Mouse (Mus musculus) retina, adult 2 months (tissue): ENCODE data around the gene Agap1.

Source experiments
- DNase-seq: peaks from one replicate; pipeline ENCODE4 v3.0.0-alpha.2; 2012; ENCODE audit warnings: low read depth, low spot score

The Agap1 gene

DNA sequence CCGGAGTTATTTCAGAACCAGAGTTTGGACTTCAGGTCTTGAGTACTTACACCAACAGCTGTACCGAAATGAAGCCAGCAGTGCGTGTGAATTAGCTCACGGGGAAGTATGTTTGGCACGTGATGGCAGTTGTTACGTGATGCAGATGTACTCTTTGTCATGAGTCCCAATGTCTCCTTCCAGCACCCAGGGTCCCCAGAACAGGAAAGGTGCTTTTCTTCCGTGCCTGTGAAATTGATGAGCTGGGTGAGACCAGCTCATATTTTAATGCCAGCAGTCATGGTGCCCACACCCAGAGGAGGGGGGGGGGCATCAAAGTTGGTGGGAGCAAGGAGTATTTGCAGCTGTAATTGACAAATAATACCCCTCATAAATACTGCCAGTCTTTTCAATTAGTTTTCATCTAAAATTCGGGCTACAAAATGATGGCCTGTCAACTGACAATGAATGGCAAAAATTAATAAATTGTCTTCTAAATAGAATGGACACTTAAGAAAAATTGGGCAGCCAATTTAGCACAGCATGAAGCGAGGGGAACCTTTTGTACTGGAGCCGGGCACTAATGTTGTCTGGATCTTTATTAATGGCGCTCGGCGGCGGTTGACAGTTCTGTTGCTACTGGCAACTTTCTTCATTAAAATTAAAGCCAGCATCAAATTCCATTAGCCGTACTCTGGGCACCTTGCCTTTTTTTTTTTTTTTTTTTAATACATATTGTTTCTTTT lies 253.3 kb downstream of the Agap1 start:
- no peak for DNase-seq

DNA sequence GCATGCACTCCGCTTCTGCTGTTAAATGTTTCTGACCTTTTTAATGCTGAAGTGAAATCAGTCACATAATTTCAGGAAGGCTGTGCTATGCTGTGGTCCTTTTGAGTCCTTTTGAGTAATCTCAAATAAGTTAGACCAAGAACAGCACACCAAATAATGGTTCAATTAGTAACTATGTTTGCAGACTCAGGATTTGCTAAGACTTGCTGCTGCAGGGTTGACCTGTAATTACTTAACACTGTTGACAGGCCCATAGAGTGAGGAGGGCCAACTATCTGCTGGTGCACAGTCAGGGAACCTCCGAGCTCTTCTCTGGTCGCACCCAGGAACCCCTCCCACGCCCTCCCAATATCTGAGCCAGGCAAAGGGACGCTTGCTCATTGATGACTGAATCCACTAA lies 255.2 kb downstream of the Agap1 start:
- no peak for DNase-seq

DNA sequence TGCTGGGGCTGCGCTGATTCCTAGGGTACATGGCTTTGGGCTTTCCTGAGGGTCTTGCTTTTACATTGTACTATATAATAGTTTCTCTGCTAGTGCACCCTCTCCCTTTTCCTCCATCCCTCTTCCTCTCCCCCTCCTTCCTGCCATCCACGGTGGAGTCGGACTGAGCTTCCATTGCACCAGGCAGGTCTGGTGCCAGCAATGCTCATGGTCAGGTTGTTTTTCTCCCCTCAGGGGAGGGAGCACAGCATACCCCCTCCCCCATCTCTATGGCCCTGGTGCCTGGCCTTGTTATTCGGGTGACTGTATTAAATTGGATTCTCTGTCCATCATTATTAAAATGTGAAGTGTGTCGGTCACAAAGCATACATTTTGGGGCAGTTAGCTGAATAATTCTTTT lies 259.1 kb downstream of the Agap1 start:
- no peak for DNase-seq

DNA sequence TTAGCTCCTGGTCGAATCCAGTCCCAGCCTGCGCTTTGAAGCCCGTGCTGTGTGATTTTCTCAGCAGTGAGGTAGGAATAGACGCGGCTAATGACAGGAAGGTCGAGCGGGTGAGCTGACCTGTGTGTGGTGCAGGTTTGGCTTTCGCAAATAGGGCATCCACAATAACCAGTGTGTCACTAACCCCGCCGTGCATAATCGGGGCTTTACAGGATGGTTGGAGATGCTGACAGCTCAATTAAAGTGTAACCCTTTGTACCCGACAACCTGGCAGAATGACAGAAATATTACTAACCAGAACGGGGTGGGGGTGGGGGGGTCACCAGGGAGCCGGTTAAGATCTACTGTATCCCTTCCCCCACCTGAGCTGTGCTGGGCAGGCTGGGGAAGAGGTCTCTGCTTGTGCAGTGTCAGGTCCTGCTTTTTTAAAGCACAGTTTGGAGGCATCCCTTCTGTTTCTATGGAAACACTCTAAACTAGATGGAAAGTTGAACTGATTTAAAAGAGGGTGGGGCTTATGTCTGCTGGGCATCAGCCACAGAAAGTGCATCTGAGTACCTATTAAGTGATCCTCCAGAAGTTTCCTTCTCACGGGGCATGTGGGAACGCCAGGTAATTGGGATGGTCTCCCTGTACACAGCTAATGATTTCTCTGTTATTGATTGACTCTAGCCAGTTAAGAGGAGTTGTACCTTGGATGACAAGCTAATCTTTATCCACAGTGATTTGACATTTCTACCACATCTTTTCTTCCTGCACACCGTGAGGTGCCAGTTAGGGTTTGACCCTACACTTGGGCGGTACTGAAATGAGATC lies 259.8 kb downstream of the Agap1 start:
- no peak for DNase-seq

DNA sequence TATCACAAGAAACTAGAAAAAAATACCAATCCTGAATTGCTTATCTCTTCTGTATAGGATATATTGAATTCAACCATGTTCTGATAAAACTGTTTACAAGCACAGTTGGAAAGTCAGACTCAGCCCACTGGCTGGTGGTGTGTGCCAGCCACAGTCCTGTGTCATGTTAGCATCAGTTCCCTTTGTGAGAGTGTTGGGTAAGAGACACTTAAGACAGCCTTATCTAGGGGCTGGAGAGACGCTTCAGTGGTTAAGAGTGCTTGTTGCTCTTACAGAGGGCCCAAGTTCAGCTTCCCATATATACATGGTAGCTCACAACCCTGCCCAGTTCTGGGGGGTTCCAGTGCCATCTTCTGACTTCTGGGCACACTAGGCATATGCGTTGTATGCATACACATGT lies 261.6 kb downstream of the Agap1 start:
- no peak for DNase-seq

DNA sequence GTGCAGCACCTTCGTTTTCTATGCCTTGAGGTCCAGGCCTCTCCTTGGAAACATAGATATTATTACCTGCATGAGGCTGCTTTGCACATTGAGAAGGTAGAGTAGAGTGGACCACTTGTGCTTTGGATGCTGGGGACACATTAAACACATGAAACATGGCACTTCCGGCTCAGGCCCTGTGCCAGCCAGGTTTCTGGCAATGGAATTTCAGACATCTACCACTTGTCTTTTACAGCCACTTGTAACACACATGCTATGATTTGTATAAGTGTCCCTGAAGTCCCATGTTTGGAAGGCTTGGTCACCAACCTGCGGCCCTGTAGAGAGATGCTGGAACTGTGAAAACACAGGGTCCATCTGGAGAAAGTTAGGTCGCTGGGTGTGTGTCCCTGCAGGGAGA lies 262.5 kb downstream of the Agap1 start:
- no peak for DNase-seq

DNA sequence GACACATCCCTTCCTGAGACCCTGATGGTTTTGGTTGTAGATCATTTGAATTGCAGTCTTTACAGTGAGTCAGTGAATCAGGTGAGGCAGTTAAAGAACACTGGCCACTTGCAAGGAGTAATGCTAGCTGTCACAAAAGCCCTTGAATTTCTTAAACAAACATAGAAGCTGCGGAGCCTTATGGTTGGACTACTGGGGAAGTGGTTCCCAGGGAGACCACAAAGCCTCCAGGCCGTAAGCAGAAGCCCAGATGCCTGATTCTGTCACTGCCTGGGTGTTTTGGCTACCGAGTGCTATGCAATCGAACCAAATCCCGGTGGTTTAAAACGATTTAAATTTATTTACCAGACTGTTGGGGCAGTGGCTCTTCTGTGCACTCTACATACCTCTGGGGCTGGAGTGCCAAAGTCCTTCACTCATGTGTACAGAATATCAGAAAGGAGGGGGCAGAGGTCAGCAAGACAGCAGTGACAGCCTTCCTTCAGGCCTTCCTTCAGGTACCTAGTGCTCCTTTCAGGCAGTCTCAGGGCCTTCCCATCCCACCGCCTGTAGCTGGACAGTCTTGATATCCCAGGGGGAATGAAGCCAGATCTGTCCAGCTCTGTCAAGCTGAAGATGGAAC lies 264.3 kb downstream of the Agap1 start:
- DNase-seq, result no peak

DNA sequence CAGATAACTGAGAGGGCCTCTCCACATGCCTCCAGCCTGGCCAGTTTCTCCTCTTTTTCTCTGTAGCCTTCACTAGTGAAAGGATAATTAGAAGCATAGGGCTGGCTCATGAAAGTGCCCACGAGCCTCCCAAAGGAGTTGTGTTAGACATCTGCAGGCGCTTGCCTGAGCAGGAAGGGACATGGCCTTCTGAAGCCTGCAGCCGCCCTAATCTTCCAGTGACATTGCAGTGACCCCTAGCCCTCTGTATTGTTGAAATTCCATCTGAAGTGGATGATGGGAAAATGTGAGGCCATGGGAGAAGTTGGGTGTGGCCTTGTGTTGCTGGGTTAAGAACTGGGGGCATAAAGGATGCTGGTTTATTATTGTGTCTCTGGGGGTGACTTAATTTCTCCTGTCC lies 269.5 kb downstream of the Agap1 start:
- DNase-seq, result no peak

DNA sequence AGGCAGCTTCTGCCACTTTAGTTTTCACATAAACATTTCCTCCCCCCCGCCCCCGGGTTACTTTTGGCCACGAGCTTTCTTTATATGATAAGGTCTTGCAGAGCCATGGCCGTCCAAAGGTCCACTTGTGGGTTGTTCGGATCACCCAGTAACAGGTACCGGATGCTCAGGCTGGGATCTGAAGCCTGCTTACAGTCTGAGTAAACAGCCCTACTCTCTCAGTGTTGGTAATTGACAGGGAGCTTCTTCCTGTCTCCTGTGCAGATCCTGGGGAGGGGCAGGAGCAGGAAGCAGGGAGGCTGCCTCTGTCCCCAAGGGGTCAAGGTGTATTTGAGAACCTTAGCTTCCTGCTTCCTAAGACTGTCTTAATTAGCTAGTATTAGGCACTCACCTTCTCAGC lies 269.9 kb downstream of the Agap1 start:
- DNase-seq, result no peak

DNA sequence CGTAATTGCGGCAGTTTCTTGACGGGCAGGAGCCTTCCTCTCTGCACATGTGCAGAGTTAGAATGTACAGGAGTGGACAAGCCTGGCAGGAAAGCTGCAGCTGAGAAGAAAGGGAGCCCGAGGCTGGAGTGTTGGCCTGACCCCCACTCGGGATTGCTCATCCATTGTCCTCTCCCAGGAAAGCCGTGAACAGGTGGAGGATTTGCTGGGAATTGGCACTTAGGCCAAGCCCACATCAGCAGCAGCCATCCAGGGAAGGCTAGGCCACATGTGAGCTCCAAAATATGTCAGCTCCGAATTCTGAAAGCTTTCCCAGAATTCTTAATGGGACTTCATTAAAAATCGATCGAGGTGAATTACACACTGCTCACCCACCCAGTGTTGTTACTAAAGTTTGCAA lies 270.4 kb downstream of the Agap1 start:
- no peak for DNase-seq

DNA sequence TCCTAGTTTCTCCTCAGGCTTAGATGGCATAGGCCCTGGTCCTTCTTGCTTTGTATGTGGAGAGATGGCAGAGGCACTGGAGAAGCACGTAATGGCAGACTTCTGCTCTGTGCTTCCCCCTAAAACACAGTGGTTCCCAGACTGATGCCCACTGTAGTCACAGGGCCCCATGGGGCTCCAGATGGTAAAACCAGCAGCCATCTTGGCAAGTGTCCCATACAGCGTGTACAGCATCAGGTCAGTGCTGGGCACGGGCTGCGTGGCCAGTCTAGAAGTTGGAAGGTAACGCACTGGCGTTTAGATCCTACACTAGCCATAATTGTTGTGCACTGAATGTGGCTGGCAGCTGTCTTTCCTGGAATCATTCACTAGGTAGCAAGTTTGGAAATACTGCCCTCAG lies 273.9 kb downstream of the Agap1 start:
- DNase-seq, result no peak

DNA sequence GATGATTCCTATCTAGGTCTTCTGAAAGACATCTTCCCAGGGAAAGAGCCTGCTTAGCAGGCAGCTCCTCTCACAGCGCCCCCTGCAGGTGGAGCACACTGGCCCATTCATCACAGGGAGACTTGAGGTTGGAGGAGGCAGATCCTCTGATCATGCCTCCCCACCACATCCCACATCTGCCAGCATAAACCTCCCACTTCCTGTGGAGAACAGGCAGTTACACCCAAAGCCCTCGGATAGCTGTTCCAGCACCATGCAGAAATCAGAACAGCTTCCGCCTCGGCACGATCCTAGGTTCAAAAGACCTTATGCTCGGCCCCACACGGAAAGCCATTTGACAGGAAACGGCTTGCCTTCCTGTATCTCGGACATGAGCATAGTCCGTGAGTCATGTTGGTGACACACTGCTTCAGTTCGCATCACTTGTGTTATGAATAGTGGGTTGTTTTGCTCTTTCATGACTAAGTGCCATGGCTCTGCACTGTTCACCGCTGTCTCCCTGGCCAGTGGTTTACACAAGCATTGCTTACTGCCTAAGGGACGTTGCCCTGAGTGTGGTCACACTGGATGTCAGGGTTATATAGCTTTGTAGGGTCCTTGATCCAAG lies 276.1 kb downstream of the Agap1 start:
- DNase-seq, result no peak

DNA sequence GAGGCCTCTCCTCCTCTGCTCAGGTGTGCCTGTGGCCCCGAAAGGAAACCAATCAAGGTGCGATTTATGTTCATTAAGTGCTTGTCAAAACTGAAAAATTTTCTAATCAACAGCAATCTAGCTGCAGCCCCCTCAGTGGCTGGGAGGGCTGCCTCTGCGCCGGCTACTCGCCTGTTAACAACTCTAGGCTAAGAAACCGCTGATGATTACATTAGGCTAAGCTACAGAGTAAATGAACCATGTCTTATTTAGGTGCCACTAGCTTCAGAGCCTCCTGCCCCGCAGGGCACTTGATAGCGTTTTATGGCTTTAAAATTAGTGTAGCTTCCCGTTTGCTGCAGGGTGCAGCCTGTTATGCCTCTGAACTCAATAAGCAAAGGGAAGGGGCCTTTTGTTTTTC lies 279.8 kb downstream of the Agap1 start:
- no peak for DNase-seq

DNA sequence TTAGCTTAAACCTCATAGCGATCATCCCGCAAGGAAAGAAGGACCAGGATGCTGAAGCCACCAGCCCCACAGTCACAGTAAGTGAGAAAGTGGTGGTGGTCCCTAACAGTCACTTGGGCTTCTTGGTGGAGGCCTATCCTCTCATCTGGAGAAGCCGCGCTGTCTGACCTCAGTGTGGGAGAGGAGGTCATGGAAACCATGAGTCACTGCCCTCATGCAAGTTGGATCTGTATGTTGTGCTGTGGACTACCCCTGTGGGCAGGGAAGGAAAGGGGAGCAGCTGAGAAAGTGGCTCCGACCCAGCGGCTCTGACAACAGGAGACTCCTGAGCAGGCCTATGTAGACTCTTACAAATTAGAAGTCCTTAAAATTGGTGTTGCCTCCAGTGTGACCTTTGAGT lies 280.5 kb downstream of the Agap1 start:
- DNase-seq, result no peak

DNA sequence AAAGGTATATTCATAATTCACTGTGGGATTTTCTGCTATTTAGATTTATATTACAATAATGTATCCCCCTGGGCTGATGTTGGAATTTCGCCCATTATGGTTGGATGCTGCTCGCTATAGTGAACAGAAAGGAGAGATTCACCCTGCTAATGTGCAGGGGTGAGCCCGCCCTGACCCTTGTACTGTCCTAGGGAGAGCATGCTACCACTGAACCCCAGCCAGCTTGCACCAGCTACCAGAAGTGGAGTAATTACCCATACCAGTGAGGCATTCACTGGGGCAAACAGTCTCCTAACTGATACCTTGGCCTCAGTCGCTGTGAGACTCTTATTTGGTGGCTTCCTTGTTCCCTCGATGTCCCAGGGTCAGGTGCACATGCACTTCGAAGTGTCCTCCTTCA lies 281.4 kb downstream of the Agap1 start:
- DNase-seq, result no peak

DNA sequence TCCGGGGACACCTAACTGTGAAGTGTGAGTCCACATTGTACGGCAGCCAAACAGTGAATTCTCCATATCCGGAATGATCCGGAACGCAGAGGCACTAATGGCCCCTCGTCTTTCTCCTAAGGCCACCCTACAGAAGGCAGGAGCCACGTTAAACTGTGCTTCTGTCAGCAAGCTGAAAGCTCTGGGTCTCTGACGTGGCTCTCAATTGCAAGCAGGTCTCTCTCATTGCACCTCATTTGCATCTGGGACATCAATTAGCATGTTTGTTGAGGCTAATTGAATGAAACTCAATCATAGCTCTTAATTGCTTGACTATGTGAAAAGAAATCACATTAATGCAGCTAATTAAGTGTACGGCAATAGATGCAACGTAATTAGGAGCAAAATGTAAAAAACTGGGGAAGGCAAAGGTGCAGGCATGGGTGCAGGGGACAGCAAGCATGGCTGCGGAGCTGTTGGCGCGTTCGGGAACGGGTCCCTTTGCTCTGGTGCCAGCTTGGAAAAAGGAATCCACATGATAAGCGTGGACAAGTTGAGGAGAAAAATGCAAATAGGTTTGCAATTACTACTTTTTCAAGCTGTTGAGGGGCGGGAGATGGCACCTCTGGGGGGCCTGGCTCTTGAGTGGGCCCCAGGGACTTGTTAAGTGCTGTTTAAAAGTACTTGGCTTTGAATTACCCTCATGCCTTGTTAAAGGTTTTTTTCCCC lies 284.6 kb downstream of the Agap1 start:
- no peak for DNase-seq

DNA sequence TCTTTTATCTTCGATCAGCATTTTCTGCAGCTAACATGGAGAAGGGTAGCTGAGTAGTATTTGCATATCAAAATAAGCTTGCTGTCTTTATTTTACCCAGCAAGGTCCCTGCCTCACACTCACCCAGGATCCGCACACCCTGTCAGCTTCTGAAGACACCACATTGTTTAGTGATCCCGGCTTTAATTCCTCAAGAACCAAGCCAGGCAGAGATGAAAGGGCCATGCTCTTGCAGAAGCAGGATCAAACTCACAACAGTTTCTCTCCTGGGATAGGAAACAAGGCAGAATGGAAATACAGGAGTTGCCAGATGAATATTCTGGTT lies 285.1 kb downstream of the Agap1 start:
- DNase-seq, result no peak

DNA sequence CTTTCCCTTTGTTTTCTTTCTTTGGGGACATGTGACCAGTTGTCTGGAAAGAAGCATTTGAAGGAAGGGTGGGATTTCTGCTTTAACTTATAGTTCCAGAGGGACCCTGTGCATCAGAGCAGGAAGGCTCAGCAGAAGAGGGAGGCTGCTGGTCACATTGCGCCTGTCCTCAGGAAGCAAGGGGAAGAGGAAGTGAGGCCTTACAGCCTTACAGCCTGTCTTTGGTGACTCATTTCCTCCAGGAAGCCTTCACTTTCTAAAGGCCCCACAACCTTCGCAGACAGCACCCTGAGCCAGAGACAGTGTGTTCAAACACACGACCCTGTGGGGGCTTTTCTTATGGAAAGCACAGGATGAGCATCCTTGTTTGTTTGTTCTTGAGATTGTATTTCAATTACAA lies 287.8 kb downstream of the Agap1 start:
- no peak for DNase-seq

DNA sequence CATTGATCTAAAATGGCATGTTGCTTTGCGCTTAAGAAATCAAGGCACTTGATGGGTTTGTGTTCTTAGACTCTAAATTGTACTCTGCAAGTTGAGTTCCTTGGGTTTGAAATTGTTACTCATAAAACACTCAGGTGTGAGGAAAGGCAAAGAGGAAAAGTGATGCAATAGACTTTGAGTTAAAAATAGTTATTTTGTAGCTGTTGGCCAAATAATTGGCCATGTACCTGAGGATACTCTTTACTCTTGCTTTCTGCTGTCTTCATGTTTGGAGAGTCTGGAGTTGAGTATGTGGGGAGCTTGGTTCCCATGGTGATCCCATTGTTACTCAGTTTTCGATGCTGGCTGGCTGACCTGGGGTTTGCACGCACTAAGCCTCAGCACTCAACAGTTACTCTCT lies 291.6 kb downstream of the Agap1 start:
- no peak for DNase-seq

DNA sequence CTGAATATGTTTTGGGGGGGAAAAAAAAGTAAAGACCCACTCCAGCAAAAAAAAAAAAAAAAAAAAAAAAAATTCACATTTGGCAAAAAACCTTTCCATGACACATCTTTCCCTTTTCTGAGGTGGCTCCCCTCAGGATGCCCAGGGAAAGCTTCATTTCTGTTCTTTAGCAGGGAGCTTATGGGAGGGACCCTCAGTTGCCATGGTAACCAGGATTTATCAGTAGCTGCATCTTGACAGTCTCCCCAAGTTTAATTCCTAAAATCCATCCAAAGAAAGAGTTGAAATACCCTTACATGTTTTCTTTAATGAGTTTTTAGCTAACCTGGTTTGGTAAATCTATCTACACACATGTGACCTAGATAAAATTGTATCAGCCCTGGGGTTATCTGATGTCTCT lies 295.1 kb downstream of the Agap1 start:
- no peak for DNase-seq

DNA sequence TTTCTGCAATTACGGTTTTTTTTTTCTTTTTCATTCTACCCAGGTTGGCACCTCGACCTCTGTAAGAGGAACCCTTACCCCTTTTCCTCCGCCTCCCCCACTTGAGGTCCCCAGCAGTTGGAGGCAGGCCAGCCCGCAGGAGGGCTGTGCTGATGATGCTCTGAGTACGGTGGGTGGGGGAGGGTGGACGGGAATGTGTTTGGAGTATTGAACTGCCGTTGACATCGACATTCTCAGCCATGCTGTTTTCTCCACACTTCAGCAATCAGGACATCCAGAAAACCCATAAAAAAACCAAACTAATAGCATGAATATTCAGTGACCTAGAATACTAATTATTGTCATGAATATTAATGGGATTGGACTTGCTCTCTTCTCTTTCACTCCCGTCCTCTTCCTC lies 295.9 kb downstream of the Agap1 start:
- DNase-seq, result no peak

DNA sequence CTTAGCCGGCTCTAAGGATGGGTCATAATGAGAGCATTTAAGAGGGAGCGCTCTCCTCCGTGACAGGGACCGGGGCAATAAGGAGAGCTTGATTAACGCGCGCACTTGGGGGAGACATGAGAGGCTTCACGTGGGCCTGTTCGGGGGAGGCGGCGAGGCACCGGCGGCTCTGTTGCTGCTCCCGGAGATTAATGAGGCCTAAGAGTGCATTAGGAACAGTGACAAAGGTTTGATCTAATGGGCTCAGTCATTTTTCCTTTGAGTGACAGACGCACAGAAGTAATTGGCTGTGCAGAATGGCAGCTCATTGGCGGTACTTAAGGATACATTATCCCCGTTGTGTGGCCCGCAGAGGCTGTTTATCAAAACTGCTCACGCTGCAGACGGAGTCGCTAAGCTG lies 296.3 kb downstream of the Agap1 start:
- DNase-seq, result peak; percentile 38
